Mouse (Mus musculus): ENCODE measurements around the gene 4930438A08Rik. TPM values are rescaled to one million over a fixed set of nuclear protein-coding genes. Genes with fewer than 3 reads are reported as not detected.
"Not testable (repeated sequence)": the region's sequence is repeated elsewhere in the genome, so short reads cannot be mapped to it uniquely, and the experiment has no call there.

Gene 4930438A08Rik
- polyA plus RNA-seq, 1 experiment from 2014 or later: not detected

DNA sequence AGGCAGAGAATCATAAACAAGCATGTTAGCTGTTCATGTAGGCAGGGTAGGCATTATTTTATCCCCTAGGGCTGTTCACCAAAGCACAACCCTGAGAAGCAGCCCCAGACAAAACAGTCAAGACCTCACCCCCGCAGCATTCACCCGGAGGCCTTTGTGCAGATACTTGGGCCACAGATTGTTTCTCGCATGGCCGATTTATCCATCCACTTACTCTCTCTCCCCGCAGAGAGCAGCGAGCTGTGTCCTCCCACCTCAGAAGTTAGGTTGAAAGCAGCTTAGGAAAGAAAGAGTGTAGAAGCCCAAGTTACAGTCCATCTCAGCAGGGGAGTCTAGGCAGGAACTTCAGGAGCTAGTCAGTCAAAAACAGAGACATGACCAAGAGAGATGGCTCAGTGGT, 22.8 kb downstream of the 4930438A08Rik start:
- 26% methylated on average over 6 of the region's 6 CpGs for WGBS
- Histone ChIP-seq H3K36me3 (ENCODE audit: control insufficient read depth, insufficient read depth, low read length) (no peaks in the 10 kb centered on the region), H3K4me2 (ENCODE audit: low read length) (no peak overlapping the region), H3K27ac (ENCODE audit: low read depth, low read length) (no peak overlapping the region), H3K4me3 (ENCODE audit: low read depth, low read length) (no peak overlapping the region), H3K4me1 (ENCODE audit: control insufficient read depth, insufficient read depth, low read length) (no peaks in the 10 kb centered on the region), H3K9me3 (replicated peaks; ENCODE audit: control insufficient read depth, low read length) (no peaks in the 10 kb centered on the region), H3K9ac (ENCODE audit: low read length) (no peak overlapping the region), H3K27me3 (replicated peaks; ENCODE audit: control insufficient read depth, insufficient read depth, low read length) (no peaks in the 10 kb centered on the region)
- no peak for ATAC-seq
- no peak for DNase-seq (ENCODE audit: low spot score)

DNA sequence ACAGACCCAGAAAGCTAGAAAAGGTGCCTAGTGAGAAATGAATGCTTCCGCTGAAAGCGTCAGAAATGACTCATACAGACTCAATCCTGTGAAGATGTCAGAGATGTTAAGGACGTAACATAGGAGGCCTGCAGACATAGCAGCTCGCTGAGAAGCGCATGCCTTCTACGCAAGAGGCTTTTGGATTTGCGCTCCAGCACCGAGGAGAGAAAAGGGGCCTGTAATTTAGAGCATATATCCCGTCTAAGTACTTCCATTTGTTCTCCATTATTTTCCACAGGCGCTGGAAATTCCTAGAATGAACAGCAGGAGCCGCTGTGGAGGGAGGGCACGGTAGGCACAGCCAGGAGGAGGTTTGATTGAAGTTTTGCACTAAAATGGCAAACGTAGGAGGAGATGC, 26.5 kb downstream of the 4930438A08Rik start:
- H3K27ac ChIP-seq (ENCODE audit: low read depth, low read length): 0 out of 2 replicates have a peak overlapping the region, but pooled peaks have one; percentile 58
- no peaks in the 10 kb centered on the region for H3K36me3 ChIP-seq (ENCODE audit: control insufficient read depth, insufficient read depth, low read length)
- H3K27me3 ChIP-seq (replicated peaks; ENCODE audit: control insufficient read depth, insufficient read depth, low read length): no peaks in the 10 kb centered on the region
- H3K9ac ChIP-seq (ENCODE audit: low read length): peak overlapping the region; percentile 43
- ATAC-seq (peak; percentile 33), DNase-seq (ENCODE audit: low spot score) (peak; percentile 81)
- H3K4me1 ChIP-seq (ENCODE audit: control insufficient read depth, insufficient read depth, low read length): peaks cover 4% of the 10 kb centered on the region; the same call in 1 of the 2 replicates
- H3K4me2 ChIP-seq (ENCODE audit: low read length): peak overlapping the region; percentile 62
- 13% methylated on average over 13 of the region's 13 CpGs for WGBS
- peak overlapping the region; percentile 57 for H3K4me3 ChIP-seq (ENCODE audit: low read depth, low read length)
- H3K9me3 ChIP-seq (replicated peaks; ENCODE audit: control insufficient read depth, low read length): no peaks in the 10 kb centered on the region

DNA sequence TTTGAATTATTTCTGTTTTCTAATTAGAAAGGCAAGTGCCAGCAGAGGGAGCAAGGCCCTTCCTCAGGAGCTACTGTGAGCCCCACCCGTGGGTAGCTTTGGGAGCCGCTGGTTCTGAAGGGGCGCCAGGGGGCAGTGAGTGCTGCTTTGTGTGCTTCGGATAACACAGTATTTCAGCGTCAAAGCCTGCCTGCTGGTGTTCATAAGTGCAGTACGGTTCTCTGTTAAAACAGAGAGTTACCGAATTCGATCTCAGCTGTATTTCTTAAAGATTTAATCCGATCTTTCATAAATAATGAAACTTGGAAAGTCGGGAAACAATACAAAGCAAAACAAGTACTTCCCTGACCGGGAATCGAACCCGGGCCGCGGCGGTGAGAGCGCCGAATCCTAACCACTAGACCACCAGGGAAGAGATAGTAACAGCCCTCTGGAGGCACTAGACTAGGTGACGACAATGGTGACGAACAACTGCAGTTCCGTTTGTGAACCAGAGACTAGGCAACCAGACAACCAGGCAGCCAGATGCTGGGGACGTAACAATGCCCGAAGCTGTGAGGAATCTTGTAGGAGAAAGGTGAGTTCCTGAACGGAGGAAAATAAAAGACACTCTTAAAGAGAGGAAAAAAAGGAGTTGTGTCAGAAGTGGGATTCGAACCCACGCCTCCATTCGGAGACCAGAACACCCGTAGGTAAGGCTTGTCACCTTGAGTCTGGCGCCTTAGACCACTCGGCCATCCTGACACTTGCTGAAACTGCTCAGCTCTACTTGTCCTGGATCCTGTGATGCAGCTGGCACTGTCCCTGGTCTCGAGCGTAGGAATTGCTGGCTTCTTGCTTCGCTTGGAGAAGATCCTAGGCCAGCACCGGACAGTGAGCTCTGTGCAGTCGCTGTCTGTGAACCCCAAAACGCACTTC, 27.5 kb downstream of the 4930438A08Rik start:
- Histone ChIP-seq H3K4me3 (ENCODE audit: low read depth, low read length) (peak overlapping the region; percentile 57), H3K4me1 (ENCODE audit: control insufficient read depth, insufficient read depth, low read length) (peaks cover 9% of the 10 kb centered on the region; the same call in 1 of the 2 replicates), H3K27me3 (replicated peaks; ENCODE audit: control insufficient read depth, insufficient read depth, low read length) (no peaks in the 10 kb centered on the region), H3K27ac (ENCODE audit: low read depth, low read length) (peak overlapping the region; percentile 86), H3K9ac (ENCODE audit: low read length) (peak overlapping the region; percentile 64), H3K4me2 (ENCODE audit: low read length) (peak overlapping the region; percentile 62), H3K9me3 (replicated peaks; ENCODE audit: control insufficient read depth, low read length) (no peaks in the 10 kb centered on the region), H3K36me3 (ENCODE audit: control insufficient read depth, insufficient read depth, low read length) (no peaks in the 10 kb centered on the region)
- WGBS: under 1% methylated on average over 36 of the region's 36 CpGs
- peak; percentile 97 for DNase-seq (ENCODE audit: low spot score)
- peak; percentile 91 for ATAC-seq

DNA sequence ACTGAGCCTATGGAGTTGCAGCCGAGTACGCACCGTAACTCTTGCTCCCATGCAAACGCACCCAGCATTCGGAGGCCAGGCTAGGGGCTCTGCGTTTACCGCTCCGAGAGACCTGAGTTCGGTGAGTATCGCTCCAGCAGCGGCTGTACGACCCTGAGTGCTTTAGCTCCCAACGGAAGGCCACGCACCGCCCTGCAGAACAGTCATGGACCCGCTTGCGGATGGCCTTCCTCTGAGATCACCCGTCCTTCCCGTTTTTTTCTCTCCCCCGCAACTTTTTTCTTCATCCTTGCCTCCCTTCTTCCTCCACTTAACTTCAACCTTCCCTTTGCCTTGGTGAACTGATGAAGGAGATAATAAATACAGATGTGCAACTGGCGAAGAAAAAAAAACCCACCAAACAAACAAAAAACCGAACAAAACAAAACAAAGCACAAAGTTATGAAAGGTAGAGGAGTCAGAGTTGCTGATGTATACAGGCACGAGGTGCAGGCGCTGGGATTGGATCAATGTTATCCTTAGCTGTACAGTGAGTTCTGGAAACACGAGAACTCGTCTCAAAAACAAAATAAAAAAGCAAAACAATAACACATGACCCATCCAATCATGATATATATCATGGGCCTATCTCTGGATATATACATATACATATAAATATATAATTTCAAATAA, 28.3 kb downstream of the 4930438A08Rik start:
- under 1% methylated on average over 26 of the region's 26 CpGs for WGBS

DNA sequence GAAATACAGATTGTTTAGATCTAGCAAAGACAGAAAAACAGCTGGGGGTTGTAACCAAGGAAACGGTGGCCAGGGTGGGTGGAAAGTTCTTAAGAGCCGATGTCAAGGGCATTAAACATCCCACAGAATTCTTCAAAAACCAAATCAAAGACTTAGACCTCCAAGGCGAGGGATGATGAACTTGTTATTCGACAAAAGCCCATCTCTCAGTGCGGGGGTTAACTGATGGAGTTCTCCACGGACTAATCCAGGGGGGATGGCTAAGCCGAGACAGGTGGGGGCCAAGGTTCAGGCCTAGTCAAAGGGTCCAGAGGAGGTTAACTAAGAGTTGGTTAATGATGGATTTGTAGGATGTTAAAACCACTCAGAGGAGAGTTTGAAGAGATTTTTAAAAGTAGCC, 29.0 kb downstream of the 4930438A08Rik start:
- peak overlapping the region; percentile 18; the same call in 1 of the 2 replicates for H3K9ac ChIP-seq (ENCODE audit: low read length)
- 12% methylated on average over 7 of the region's 7 CpGs for WGBS
- peak; percentile 17 for DNase-seq (ENCODE audit: low spot score)

More for the DNA sequence above, 28.3 kb downstream of the 4930438A08Rik start:
- H3K27ac ChIP-seq (ENCODE audit: low read depth, low read length): peak overlapping the region; percentile 86
- DNase-seq (ENCODE audit: low spot score) (peak; percentile 43), ATAC-seq (peak; percentile 32)
- H3K9me3 ChIP-seq (replicated peaks; ENCODE audit: control insufficient read depth, low read length): no peaks in the 10 kb centered on the region
- peak overlapping the region; percentile 57 for H3K4me3 ChIP-seq (ENCODE audit: low read depth, low read length)
- peak overlapping the region; percentile 64 for H3K9ac ChIP-seq (ENCODE audit: low read length)
- H3K4me2 ChIP-seq (ENCODE audit: low read length): peak overlapping the region; percentile 62
- H3K36me3 ChIP-seq (ENCODE audit: control insufficient read depth, insufficient read depth, low read length): no peaks in the 10 kb centered on the region
- peaks cover 11% of the 10 kb centered on the region for H3K4me1 ChIP-seq (ENCODE audit: control insufficient read depth, insufficient read depth, low read length)
- H3K27me3 ChIP-seq (replicated peaks; ENCODE audit: control insufficient read depth, insufficient read depth, low read length): no peaks in the 10 kb centered on the region

DNA sequence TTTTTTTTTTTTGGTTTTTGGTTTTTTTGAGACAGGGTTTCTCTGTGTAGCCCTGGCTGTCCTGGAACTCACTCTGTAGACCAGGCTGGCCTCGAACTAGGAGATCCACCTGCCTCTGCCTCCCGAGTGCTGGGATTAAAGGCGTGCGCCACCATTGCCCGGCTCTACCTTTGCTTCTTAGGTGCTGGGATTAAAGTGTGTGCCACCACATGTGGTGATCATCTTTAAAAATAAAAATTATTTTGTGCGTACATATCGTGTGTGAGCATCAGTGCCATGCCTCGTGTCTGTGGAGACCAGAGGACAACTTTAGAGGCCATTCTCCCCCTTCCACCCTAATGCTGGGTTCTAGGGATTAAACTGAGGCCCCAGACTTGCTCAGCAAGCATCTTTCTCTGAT, 30.7 kb downstream of the 4930438A08Rik start:
- H3K36me3 ChIP-seq (ENCODE audit: control insufficient read depth, insufficient read depth, low read length); H3K4me2 ChIP-seq (ENCODE audit: low read length); H3K27ac ChIP-seq (ENCODE audit: low read depth, low read length); H3K9ac ChIP-seq (ENCODE audit: low read length); H3K4me3 ChIP-seq (ENCODE audit: low read depth, low read length); H3K27me3 ChIP-seq (replicated peaks; ENCODE audit: control insufficient read depth, insufficient read depth, low read length); H3K9me3 ChIP-seq (replicated peaks; ENCODE audit: control insufficient read depth, low read length); DNase-seq (ENCODE audit: low spot score); ATAC-seq: not testable (repeated sequence)
- H3K4me1 ChIP-seq (ENCODE audit: control insufficient read depth, insufficient read depth, low read length): peaks cover 14% of the 10 kb centered on the region
- WGBS: 93% methylated on average over 8 of the region's 8 CpGs

More for the DNA sequence above, 29.0 kb downstream of the 4930438A08Rik start:
- Histone ChIP-seq H3K4me3 (ENCODE audit: low read depth, low read length) (0 out of 2 replicates have a peak overlapping the region, but pooled peaks have one; percentile 6), H3K27me3 (replicated peaks; ENCODE audit: control insufficient read depth, insufficient read depth, low read length) (no peaks in the 10 kb centered on the region), H3K27ac (ENCODE audit: low read depth, low read length) (no peak overlapping the region), H3K4me1 (ENCODE audit: control insufficient read depth, insufficient read depth, low read length) (peaks cover 14% of the 10 kb centered on the region), H3K4me2 (ENCODE audit: low read length) (peak overlapping the region; percentile 43), H3K9me3 (replicated peaks; ENCODE audit: control insufficient read depth, low read length) (no peaks in the 10 kb centered on the region), H3K36me3 (ENCODE audit: control insufficient read depth, insufficient read depth, low read length) (no peaks in the 10 kb centered on the region)
- ATAC-seq: no peak

DNA sequence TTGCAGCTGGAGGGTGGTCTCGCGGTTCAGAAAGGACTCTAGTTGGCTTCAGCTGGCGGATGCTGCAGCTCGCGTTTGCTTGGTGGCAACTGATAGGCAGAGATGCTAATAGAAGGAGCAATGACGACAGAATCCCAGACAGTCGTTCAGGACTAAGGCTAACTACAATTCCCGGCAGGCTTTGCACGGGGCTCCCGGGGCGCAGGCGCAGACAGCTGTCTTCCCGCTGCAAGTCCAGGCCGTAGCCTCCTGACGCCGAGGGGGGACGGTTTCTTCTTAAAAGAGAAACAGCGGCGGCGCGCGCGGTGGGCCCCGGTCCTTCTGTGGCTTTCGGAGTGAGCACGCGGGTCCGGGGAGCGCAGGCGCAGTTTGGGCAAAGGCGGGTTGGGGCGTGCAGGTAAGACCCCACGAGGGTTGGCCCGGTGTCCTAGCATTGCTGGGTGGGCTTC, 32.3 kb downstream of the 4930438A08Rik start, which contains the start of gene Zfp692:
TSS of gene Zfp692 (plus strand) at position 210 of the 449 bp plus-strand sequence.
- H3K4me3 ChIP-seq (ENCODE audit: low read depth, low read length): peak within 1 kb of the TSS; percentile 53
- peaks cover 14% of the 10 kb centered on the region for H3K4me1 ChIP-seq (ENCODE audit: control insufficient read depth, insufficient read depth, low read length)
- H3K9ac ChIP-seq (ENCODE audit: low read length): peak within 1 kb of the TSS; percentile 67
- WGBS: under 1% methylated on average over 34 of the region's 34 CpGs
- DNase-seq (ENCODE audit: low spot score): peak; percentile 99
- no peaks in the 10 kb centered on the region for H3K9me3 ChIP-seq (replicated peaks; ENCODE audit: control insufficient read depth, low read length)
- H3K4me2 ChIP-seq (ENCODE audit: low read length): peak within 1 kb of the TSS; percentile 94
- H3K27me3 ChIP-seq (replicated peaks; ENCODE audit: control insufficient read depth, insufficient read depth, low read length): no peaks in the 10 kb centered on the region
- peaks cover 19% of the 10 kb centered on the region; the same call in 1 of the 2 replicates for H3K36me3 ChIP-seq (ENCODE audit: control insufficient read depth, insufficient read depth, low read length)
- H3K27ac ChIP-seq (ENCODE audit: low read depth, low read length): peak within 1 kb of the TSS; percentile 58; the same call in 1 of the 2 replicates
- peak; percentile 87 for ATAC-seq

DNA sequence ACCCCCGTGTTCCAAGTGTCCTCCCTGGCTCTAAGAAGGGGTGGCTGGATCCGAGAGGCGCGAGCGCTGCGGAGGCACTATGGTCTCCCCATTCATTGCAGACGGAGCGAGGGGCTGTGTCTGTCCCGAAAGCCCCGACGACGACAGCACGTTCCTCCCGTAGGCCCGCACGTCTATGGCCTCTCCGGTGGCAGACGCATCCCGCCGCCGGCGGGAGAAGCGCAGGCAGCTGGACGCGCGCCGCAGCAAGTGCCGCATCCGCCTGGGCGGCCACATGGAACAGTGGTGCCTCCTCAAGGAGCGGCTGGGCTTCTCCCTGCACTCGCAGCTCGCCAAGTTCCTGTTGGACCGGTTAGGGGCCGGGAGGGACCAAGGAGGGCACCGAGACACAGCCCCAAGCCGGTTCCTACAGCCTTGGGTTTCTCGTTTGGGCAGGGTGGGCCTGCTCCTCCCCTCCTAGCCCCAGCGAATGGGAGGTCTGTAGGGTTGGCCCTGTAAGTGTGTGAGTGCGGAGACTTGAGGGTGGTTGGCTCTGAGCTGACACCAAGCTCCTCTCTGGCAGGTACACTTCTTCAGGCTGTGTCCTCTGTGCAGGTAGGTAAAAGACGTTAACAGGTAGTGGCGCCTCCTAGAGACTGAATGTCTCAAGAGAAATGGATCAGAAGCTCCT, 32.9 kb downstream of the 4930438A08Rik start:
- H3K4me3 ChIP-seq (ENCODE audit: low read depth, low read length): peak overlapping the region; percentile 53
- peak; percentile 32 for ATAC-seq
- H3K4me1 ChIP-seq (ENCODE audit: control insufficient read depth, insufficient read depth, low read length): peaks cover 14% of the 10 kb centered on the region
- H3K36me3 ChIP-seq (ENCODE audit: control insufficient read depth, insufficient read depth, low read length): peaks cover 19% of the 10 kb centered on the region; the same call in 1 of the 2 replicates
- no peaks in the 10 kb centered on the region for H3K9me3 ChIP-seq (replicated peaks; ENCODE audit: control insufficient read depth, low read length)
- peak; percentile 64 for DNase-seq (ENCODE audit: low spot score)
- no peaks in the 10 kb centered on the region for H3K27me3 ChIP-seq (replicated peaks; ENCODE audit: control insufficient read depth, insufficient read depth, low read length)
- H3K9ac ChIP-seq (ENCODE audit: low read length): peak overlapping the region; percentile 67
- peak overlapping the region; percentile 94 for H3K4me2 ChIP-seq (ENCODE audit: low read length)
- under 1% methylated on average over 42 of the region's 42 CpGs for WGBS
- H3K27ac ChIP-seq (ENCODE audit: low read depth, low read length): peak overlapping the region; percentile 58; the same call in 1 of the 2 replicates

Measured in forebrain, embryonic 14.5 days (tissue).